Mouse (Mus musculus) liver, adult (tissue): ENCODE results near the gene Wdr43.

ENCODE experiments used
- GATA4 ChIP-seq: IDR thresholded peaks from 2 replicates; pipeline ENCODE4 v1.6.1; 2014; ENCODE audit warnings: mild to moderate bottlenecking, low read length; ENCODE audit not compliant: insufficient replicate concordance

The Wdr43 gene

GRCm38 (mm10) chr17:71652495-71652894 lies 36.8 kb downstream of the Wdr43 start:
- TF ChIP-seq GATA4: no peak

GRCm38 (mm10) chr17:71652934-71653333 lies 37.2 kb downstream of the Wdr43 start:
- TF ChIP-seq GATA4: no peak

- no peak for TF ChIP-seq GATA4
Measured at GRCm38 (mm10) chr17:71657521-71657920, 41.8 kb downstream of the Wdr43 start.

- TF ChIP-seq GATA4: no peak
Measured at GRCm38 (mm10) chr17:71658666-71659065, 43.0 kb downstream of the Wdr43 start.

- TF ChIP-seq GATA4: no peak
Measured at GRCm38 (mm10) chr17:71660390-71660789, 44.7 kb downstream of the Wdr43 start.

GRCm38 (mm10) chr17:71662751-71663250 lies 47.1 kb downstream of the Wdr43 start:
- no peak for TF ChIP-seq GATA4

GRCm38 (mm10) chr17:71663491-71663890 lies 47.8 kb downstream of the Wdr43 start:
- TF ChIP-seq GATA4: no peak

- no peak for TF ChIP-seq GATA4
Measured at GRCm38 (mm10) chr17:71664172-71664571, 48.5 kb downstream of the Wdr43 start.

- no peak for TF ChIP-seq GATA4
Measured at GRCm38 (mm10) chr17:71665201-71665600, 49.5 kb downstream of the Wdr43 start.

GRCm38 (mm10) chr17:71669511-71669910 lies 53.8 kb downstream of the Wdr43 start:
- no peak for TF ChIP-seq GATA4

- TF ChIP-seq GATA4: no peak
Measured at GRCm38 (mm10) chr17:71671840-71672546, 56.3 kb downstream of the Wdr43 start.

- no peak for TF ChIP-seq GATA4
Measured at GRCm38 (mm10) chr17:71673092-71673491, 57.4 kb downstream of the Wdr43 start, which contains the start of gene Togaram2. Togaram2 (plus strand) TSS chr17:71673261.

- no peak for TF ChIP-seq GATA4
Measured at GRCm38 (mm10) chr17:71673936-71674335, 58.2 kb downstream of the Wdr43 start.

- no peak for TF ChIP-seq GATA4
Measured at GRCm38 (mm10) chr17:71674886-71675285, 59.2 kb downstream of the Wdr43 start.

GRCm38 (mm10) chr17:71681666-71682065 lies 66.0 kb downstream of the Wdr43 start:
- TF ChIP-seq GATA4: no peak

GRCm38 (mm10) chr17:71682379-71682778 lies 66.7 kb downstream of the Wdr43 start:
- TF ChIP-seq GATA4: no peak

- no peak for TF ChIP-seq GATA4
Measured at GRCm38 (mm10) chr17:71683281-71683680, 67.6 kb downstream of the Wdr43 start.

GRCm38 (mm10) chr17:71684103-71684608 lies 68.5 kb downstream of the Wdr43 start:
- TF ChIP-seq GATA4: no peak
